Mouse (Mus musculus): ENCODE measurements around the gene Usp3.

- TF ChIP-seq CTCF (IDR thresholded peaks at IDR 0.05; ENCODE audit: control insufficient read depth, insufficient read depth, insufficient replicate concordance, low read depth, low read length) (no peak), POLR2A (IDR thresholded peaks at IDR 0.05; ENCODE audit: control insufficient read depth, low read depth, low read length) (no peak)
Measured at GRCm38 (mm10) chr9:66605876-66606750, 13.2 kb upstream of the Usp3 start.
